Mouse (Mus musculus) testis, adult 2 months (tissue): ENCODE measurements at regions not wholly inside any gene's neighbourhood (a gene's known extent, or its start where the extent isn't known, plus 50 kb on each side); places are given as distances from the start of the nearest gene placed in this dataset.

Experiments
- CTCF ChIP-seq: fragments of 200-500 bp; IDR thresholded peaks from 2 replicates; pipeline ENCODE4 v1.5.1; 2012; ENCODE audit warnings: low read depth, mild to moderate bottlenecking, inconsistent platforms, low read length, moderate library complexity; ENCODE audit not compliant: control insufficient read depth, insufficient read depth, insufficient replicate concordance
- POLR2A ChIP-seq: fragments of 200-500 bp; IDR thresholded peaks from 2 replicates; pipeline ENCODE4 v1.6.1; 2012; ENCODE audit warnings: low read depth, mild to moderate bottlenecking, inconsistent platforms, low read length, moderate library complexity; ENCODE audit not compliant: control insufficient read depth

GRCm38 (mm10) chr10:17382990-17383389 lies 340.0 kb upstream of the Cited2 start:
- no peak for TF ChIP-seq POLR2A
- TF ChIP-seq CTCF = no peak
